Mouse (Mus musculus): Measurements from ENCODE around the gene Slc13a2. TPM values are rescaled to one million over a fixed set of nuclear protein-coding genes. Genes with fewer than 3 reads are reported as not detected.

Gene Slc13a2
- polyA plus RNA-seq (2012; rRNA removed): not detected in 2 replicates

DNA sequence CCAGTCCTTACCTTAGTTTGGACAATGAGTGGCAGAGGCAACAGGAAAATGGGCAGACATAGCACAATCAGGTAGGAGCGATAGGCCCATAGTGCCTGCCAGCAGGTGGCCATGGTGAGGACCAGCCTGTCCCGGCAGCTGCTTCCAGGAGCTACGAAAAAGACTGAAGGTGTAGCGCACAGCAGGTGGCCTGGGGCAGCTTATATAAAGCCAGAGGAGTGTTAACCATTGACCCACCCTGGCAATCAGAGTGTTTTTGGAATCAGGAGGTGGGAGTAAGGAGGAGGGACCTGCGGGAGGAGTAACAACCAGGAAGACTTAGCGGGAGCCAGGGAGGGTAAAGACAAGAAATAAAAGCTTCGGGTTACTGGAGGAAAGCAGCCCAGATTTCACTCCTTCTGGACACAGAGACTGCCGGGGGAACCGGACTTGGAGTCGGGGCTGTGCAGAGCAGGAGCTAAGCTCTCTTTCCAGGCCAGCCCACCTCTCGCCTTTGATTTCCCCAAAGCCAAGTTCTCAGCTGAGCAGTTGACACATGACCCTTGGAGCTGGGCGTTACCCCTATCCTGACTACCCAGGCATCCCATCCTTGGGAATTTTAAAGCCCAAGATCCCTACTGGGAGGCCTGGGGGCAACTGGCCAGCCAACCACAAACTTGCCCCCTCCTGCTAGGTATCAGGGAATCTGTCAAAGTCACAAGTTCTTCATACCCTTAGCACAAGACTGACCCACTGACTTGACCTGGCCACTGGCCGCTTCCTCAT, at the start of gene Slc13a2:
TSS of gene Slc13a2 (minus strand) at position 163 of the 765 bp plus-strand sequence.

GRCm38 (mm10) chr11:78465568-78466180, 43.7 kb upstream of the Slc13a2 start, which contains the start of gene Slc46a1:
Gene Slc46a1, plus strand, starts transcription at chr11:78465697.

GRCm38 (mm10) chr11:78386508-78387043, 35.4 kb downstream of the Slc13a2 start, which contains the start of gene Foxn1:
Gene Foxn1, minus strand, starts transcription at chr11:78386558.

Other genes with a start within 250 kb of the Slc13a2 start
- 9.7 and 10.5 TPM in 2 replicates for gene Nek8, start 245.5 kb downstream of the Slc13a2 start, polyA plus RNA-seq (2012; rRNA removed)
- 25.7 and 26.5 TPM in 2 replicates for gene Tlcd1, start 245.5 kb downstream of the Slc13a2 start, polyA plus RNA-seq (2012; rRNA removed)
- gene Rpl23a, start 238.6 kb downstream of the Slc13a2 start, polyA plus RNA-seq (2012; rRNA removed): 2,315 and 2,382 TPM in 2 replicates
- 96.9 and 97.7 TPM in 2 replicates for gene Rab34, start 233.8 kb downstream of the Slc13a2 start, polyA plus RNA-seq (2012; rRNA removed)
- gene Proca1, start 228.8 kb downstream of the Slc13a2 start, polyA plus RNA-seq (2012; rRNA removed): 1.9 and 2.1 TPM in 2 replicates
- gene Sdf2, start 176.5 kb downstream of the Slc13a2 start, polyA plus RNA-seq (2012; rRNA removed): 126 and 141 TPM in 2 replicates
- gene Supt6, start 176.2 kb downstream of the Slc13a2 start, polyA plus RNA-seq (2012; rRNA removed): 18.7 and 22.1 TPM in 2 replicates
- 57.1 and 65.9 TPM in 2 replicates for gene 2610507B11Rik, start 160.5 kb downstream of the Slc13a2 start, polyA plus RNA-seq (2012; rRNA removed)
- gene BC030499, start 131.4 kb downstream of the Slc13a2 start, polyA plus RNA-seq (2012; rRNA removed): 0.26 and 0.44 TPM in 2 replicates
- gene Spag5, start 120.7 kb downstream of the Slc13a2 start, polyA plus RNA-seq (2012; rRNA removed): 12.0 and 13.5 TPM in 2 replicates
- gene Aldoc, start 99.2 kb downstream of the Slc13a2 start, polyA plus RNA-seq (2012; rRNA removed): 166 and 179 TPM in 2 replicates
- gene Pigs, start 93.8 kb downstream of the Slc13a2 start, polyA plus RNA-seq (2012; rRNA removed): 56.9 and 57.1 TPM in 2 replicates
- 138 and 147 TPM in 2 replicates for gene Unc119, start 78.7 kb downstream of the Slc13a2 start, polyA plus RNA-seq (2012; rRNA removed)
- gene Foxn1, start 35.7 kb downstream of the Slc13a2 start, polyA plus RNA-seq (2012; rRNA removed): not detected in 2 replicates
- gene Slc46a1, start 43.5 kb upstream of the Slc13a2 start, polyA plus RNA-seq (2012; rRNA removed): 11.6 and 12.1 TPM in 2 replicates
- 39.2 and 43.0 TPM in 2 replicates for gene Sarm1, start 75.5 kb upstream of the Slc13a2 start, polyA plus RNA-seq (2012; rRNA removed)
- gene Vtn, start 76.9 kb upstream of the Slc13a2 start, polyA plus RNA-seq (2012; rRNA removed): 89.4 and 93.1 TPM in 2 replicates
- 0.28 and 0.30 TPM in 2 replicates for gene Sebox, start 81.2 kb upstream of the Slc13a2 start, polyA plus RNA-seq (2012; rRNA removed)
- gene Tmem199, start 90.0 kb upstream of the Slc13a2 start, polyA plus RNA-seq (2012; rRNA removed): 64.8 and 65.4 TPM in 2 replicates
- gene Poldip2, start 90.0 kb upstream of the Slc13a2 start, polyA plus RNA-seq (2012; rRNA removed): 110 and 111 TPM in 2 replicates
- 52.8 and 53.0 TPM in 2 replicates for gene Tnfaip1, start 114.1 kb upstream of the Slc13a2 start, polyA plus RNA-seq (2012; rRNA removed)
- gene Ift20, start 114.1 kb upstream of the Slc13a2 start, polyA plus RNA-seq (2012; rRNA removed): 85.8 and 87.6 TPM in 2 replicates
- 15.8 and 17.2 TPM in 2 replicates for gene Tmem97, start 128.6 kb upstream of the Slc13a2 start, polyA plus RNA-seq (2012; rRNA removed)